Mouse (Mus musculus) liver, adult 2 months (tissue): ENCODE data around the gene Nhsl1. TPM values are rescaled to one million over a fixed set of nuclear protein-coding genes. Genes with fewer than 3 reads are reported as not detected.
A peak's percentile ranks its signal among the peaks of the same experiment; 100 is the strongest.

Experiments used
- DNase-seq: peaks from one replicate; pipeline ENCODE4 v3.0.0-alpha.2; 2011; ENCODE audit warnings: low read depth, low spot score; ENCODE audit errors: extremely low read depth
- H3K27ac ChIP-seq: fragments of 200-500 bp; replicated peaks from 2 replicates; pipeline ENCODE4 v1.5.1; 2012; ENCODE audit warnings: low read depth, mild to moderate bottlenecking, control low read depth, inconsistent platforms, low read length; ENCODE audit not compliant: insufficient read depth
- H3K27me3 ChIP-seq: fragments of 200-500 bp; 2 replicates; pipeline ENCODE4 v1.6.1; 2012; ENCODE audit warnings: mild to moderate bottlenecking, moderate library complexity, low read length, inconsistent platforms; ENCODE audit not compliant: control insufficient read depth, insufficient read depth
- H3K36me3 ChIP-seq: fragments of 200-500 bp; 2 replicates; pipeline ENCODE4 v1.6.1; 2012; ENCODE audit warnings: low read length, inconsistent platforms; ENCODE audit not compliant: control insufficient read depth, insufficient read depth
- H3K4me1 ChIP-seq: fragments of 200-500 bp; 2 replicates; pipeline ENCODE4 v1.6.1; 2011; ENCODE audit warnings: low read length; ENCODE audit not compliant: control insufficient read depth, insufficient read depth
- H3K4me3 ChIP-seq: fragments of 200-500 bp; 2 replicates; pipeline ENCODE4 v1.5.1; 2011; ENCODE audit warnings: low read depth, mild to moderate bottlenecking, control low read depth, low read length, moderate library complexity; ENCODE audit not compliant: insufficient read depth
- H3K79me2 ChIP-seq: fragments of 200-500 bp; 2 replicates; pipeline ENCODE4 v1.6.1; 2012; ENCODE audit warnings: inconsistent platforms, mild to moderate bottlenecking, low read length, moderate library complexity; ENCODE audit not compliant: control insufficient read depth, insufficient read depth
- H3K9ac ChIP-seq: fragments of 200-500 bp; 2 replicates; pipeline ENCODE4 v1.6.1; 2012; ENCODE audit warnings: low read depth, mild to moderate bottlenecking, control low read depth, inconsistent platforms, low read length
- CTCF ChIP-seq: fragments of 200-500 bp; IDR thresholded peaks from 2 replicates; pipeline ENCODE4 v1.5.1; 2011; ENCODE audit warnings: low read depth, low read length, control low read depth
- POLR2A ChIP-seq: fragments of 200-500 bp; IDR thresholded peaks from 2 replicates; pipeline ENCODE4 v1.6.1; 2011; ENCODE audit warnings: low read length, control low read depth; ENCODE audit not compliant: insufficient read depth; ENCODE audit errors: extremely low read depth
- WGBS: fragments of 180-500 bp; shearing (Covaris S2); methylation state at CpG from one replicate; pipeline ENCODE4 v1.1.7; 2018; 5-methylcytosine and 5-hydroxymethylcytosine counted together
- polyA plus RNA-seq: library from polyadenylated mRNA; depleted of rRNA; stranded (reverse); fragments of >200 nt; gene quantifications from 2 replicates; pipeline ENCODE4 v1.2.3, GENCODE M21; 2012
- total RNA-seq: library from RNA; depleted of rRNA; stranded (reverse); fragments of >200 nt; gene quantifications from 2 replicates; pipeline ENCODE4 v1.2.3, GENCODE M21; 2014

Nhsl1 gene
- total and polyA plus RNA-seq, 2 experiments: 2.6 to 2.8 TPM

DNA sequence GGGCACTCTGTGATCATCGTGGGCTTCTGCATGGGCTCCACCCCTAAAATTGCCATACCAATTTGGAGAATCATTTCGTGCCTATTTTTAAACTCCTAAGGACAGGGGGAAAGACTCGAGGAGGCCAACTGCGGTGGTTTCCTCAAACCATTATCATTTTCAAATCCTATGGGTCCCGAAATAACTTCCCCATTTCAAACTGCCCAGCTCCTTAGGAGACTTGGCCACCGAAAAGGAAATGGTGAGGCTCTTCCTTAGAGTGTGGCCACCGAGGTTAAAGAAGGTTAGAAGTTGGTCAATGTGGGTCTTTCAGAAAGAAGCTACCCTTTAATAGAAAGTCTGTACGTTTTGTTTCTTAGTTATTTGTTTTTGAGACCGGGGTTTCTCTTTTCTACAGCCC is 104.8 kb downstream of the Nhsl1 start:
- Histone ChIP-seq H3K36me3 (no peaks in the 10 kb centered on the region), H3K27me3 (no peaks in the 10 kb centered on the region), H3K4me1 (no peaks in the 10 kb centered on the region), H3K9ac (no peak overlapping the region), H3K79me2 (peaks cover 9% of the 10 kb centered on the region), H3K27ac (no peak overlapping the region), H3K4me3 (no peak overlapping the region)
- no peak for TF ChIP-seq CTCF
- no peak for TF ChIP-seq POLR2A
- WGBS: 81% methylated on average over 9 of the region's 9 CpGs
- no peak for DNase-seq

GRCm38 (mm10) chr10:18427866-18428265 is 109.1 kb downstream of the Nhsl1 start:
- Histone ChIP-seq H3K79me2 (no peaks in the 10 kb centered on the region; the same call in 1 of the 2 replicates), H3K4me3 (no peak overlapping the region), H3K4me1 (peaks cover 3% of the 10 kb centered on the region; the same call in 1 of the 2 replicates), H3K27me3 (no peaks in the 10 kb centered on the region), H3K36me3 (no peaks in the 10 kb centered on the region), H3K9ac (no peak overlapping the region), H3K27ac (no peak overlapping the region)
- TF ChIP-seq CTCF (no peak), POLR2A (no peak)
- peak; percentile 45 for DNase-seq
- WGBS: 43% methylated on average over 9 of the region's 9 CpGs

DNA sequence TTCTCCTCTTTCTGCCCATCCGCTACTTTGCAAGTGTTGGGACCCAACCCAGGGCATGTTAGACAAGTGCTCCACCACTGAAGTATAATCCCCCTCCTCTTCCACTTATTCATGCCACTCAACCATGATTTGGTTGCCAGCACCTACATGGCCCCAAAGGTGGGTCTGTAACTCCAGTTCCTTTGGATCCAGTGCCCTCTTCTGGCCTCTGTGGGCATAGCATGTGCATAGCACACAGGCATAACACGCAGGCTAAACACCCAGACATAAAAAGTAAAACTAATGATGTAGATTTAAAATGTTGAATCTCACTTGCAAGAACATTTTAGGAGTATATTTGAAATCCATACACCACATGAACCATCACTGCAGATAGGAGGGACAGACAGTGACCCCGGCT is 110.7 kb downstream of the Nhsl1 start:
- H3K9ac ChIP-seq: no peak overlapping the region
- H3K79me2 ChIP-seq: peaks cover 4% of the 10 kb centered on the region
- WGBS: 91% methylated on average over 3 of the region's 3 CpGs
- H3K27me3 ChIP-seq: no peaks in the 10 kb centered on the region
- H3K36me3 ChIP-seq: no peaks in the 10 kb centered on the region
- DNase-seq: no peak
- TF ChIP-seq CTCF (peak; percentile 43; the same call in 1 of the 2 replicates), POLR2A (no peak)
- peaks cover 3% of the 10 kb centered on the region; the same call in 1 of the 2 replicates for H3K4me1 ChIP-seq
- H3K4me3 ChIP-seq: no peak overlapping the region
- H3K27ac ChIP-seq: no peak overlapping the region

DNA sequence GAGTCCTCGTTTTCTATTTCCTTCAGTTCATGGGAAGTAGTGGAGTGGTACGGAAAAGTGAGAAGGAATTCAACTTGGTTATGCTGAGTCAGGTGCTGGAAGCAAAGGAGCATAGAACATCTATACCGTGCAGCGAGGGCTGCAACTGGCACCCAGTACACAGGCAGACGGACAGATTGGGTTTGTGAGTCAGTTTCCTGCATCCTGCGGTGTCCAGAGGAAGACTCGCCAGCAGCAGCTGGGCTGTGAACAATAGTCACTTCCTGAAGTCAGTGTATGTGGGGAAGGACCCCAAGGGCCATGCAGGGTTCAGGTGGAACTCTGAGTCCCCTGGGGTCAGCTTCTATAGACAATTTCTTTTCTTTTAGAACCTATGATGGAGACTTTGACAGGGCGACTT is 111.4 kb downstream of the Nhsl1 start:
- Histone ChIP-seq H3K4me1 (peaks cover 5% of the 10 kb centered on the region), H3K9ac (no peak overlapping the region), H3K27me3 (no peaks in the 10 kb centered on the region), H3K27ac (no peak overlapping the region), H3K79me2 (peaks cover 5% of the 10 kb centered on the region), H3K4me3 (no peak overlapping the region), H3K36me3 (no peaks in the 10 kb centered on the region)
- DNase-seq: no peak
- 67% methylated on average over 8 of the region's 8 CpGs for WGBS
- no peak for TF ChIP-seq POLR2A
- TF ChIP-seq CTCF: no peak

GRCm38 (mm10) chr10:18430973-18431372 is 112.2 kb downstream of the Nhsl1 start:
- Histone ChIP-seq H3K4me3 (peak overlapping the region; percentile 58), H3K27ac (no peak overlapping the region; the same call in 1 of the 2 replicates), H3K9ac (peak overlapping the region; percentile 73), H3K36me3 (no peaks in the 10 kb centered on the region), H3K79me2 (peaks cover 5% of the 10 kb centered on the region), H3K27me3 (no peaks in the 10 kb centered on the region), H3K4me1 (peaks cover 7% of the 10 kb centered on the region)
- 0 out of 2 replicates have a peak, but pooled peaks have one; percentile 14 for TF ChIP-seq CTCF
- no peak for TF ChIP-seq POLR2A
- peak; percentile 67 for DNase-seq
- WGBS: under 1% methylated on average over 18 of the region's 18 CpGs

GRCm38 (mm10) chr10:18431546-18431945 is 112.8 kb downstream of the Nhsl1 start:
- DNase-seq: no peak
- Histone ChIP-seq H3K9ac (no peak overlapping the region), H3K36me3 (no peaks in the 10 kb centered on the region), H3K27me3 (no peaks in the 10 kb centered on the region), H3K79me2 (peaks cover 8% of the 10 kb centered on the region), H3K4me3 (no peak overlapping the region), H3K4me1 (peaks cover 7% of the 10 kb centered on the region), H3K27ac (no peak overlapping the region)
- TF ChIP-seq CTCF (no peak), POLR2A (no peak)
- 92% methylated on average over 3 of the region's 3 CpGs for WGBS
